Mouse (Mus musculus): ENCODE data around the gene Myt1l.

The Myt1l gene

GRCm38 (mm10) chr12:29570351-29570750 is 42.2 kb downstream of the Myt1l start:
- no peak for DNase-seq

- no peak for DNase-seq
These were observed 43.4 kb downstream of the Myt1l start for GRCm38 (mm10) chr12:29571613-29572012.

GRCm38 (mm10) chr12:29593787-29594186 is 65.6 kb downstream of the Myt1l start:
- DNase-seq = peak; percentile 57

- no peak for DNase-seq
These were observed 71.7 kb downstream of the Myt1l start for GRCm38 (mm10) chr12:29599916-29600315.

GRCm38 (mm10) chr12:29601223-29601622 is 73.0 kb downstream of the Myt1l start:
- no peak for DNase-seq

DNA sequence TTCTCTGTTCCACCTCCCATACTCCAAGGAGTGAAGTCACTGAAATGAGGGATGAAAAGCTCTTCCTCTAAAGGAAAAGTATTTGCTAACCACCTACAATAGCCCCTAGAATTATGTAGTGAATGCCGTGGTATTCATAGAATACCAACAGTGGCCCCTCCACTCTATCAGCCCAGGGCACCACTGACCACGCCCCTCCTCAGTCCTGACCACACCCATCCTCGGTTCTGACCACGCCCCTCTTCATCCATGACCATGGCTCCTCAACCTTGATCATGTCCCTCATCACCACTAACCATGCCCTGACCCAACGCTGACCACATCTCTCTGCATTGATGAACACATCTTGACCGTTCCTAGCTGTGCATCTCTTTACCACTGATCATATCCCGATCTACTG is 76.5 kb downstream of the Myt1l start:
- DNase-seq = no peak

GRCm38 (mm10) chr12:29605124-29605523 is 76.9 kb downstream of the Myt1l start:
- no peak for DNase-seq

GRCm38 (mm10) chr12:29606221-29606620 is 78.0 kb downstream of the Myt1l start:
- DNase-seq = no peak

- DNase-seq = no peak
These were observed 89.6 kb downstream of the Myt1l start for GRCm38 (mm10) chr12:29617746-29618145.

GRCm38 (mm10) chr12:29621530-29621929 is 93.3 kb downstream of the Myt1l start:
- DNase-seq = no peak

- peak; percentile 33 for DNase-seq
These were observed 100.0 kb downstream of the Myt1l start for GRCm38 (mm10) chr12:29627956-29628750.

- DNase-seq = no peak
These were observed 101.8 kb downstream of the Myt1l start for GRCm38 (mm10) chr12:29629875-29630538.

DNA sequence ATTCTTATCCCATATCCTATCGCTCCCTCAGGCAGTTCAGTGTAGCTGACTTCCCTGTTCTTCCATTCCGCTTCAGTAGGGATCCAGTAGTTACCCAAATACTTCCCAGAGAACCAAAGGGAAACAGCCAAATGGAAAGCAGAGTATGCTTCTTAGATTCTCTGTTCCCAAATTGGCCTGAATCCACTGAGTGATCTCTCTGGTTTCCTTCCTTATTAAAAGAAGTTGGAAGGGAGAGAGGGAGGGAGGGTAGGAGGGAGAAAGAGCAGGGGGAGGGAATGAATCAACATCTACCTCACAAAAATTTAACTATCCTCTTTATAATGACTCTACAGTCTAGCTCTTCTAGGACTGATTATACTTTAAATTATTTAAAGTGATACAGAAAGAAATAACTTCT is 106.3 kb downstream of the Myt1l start:
- DNase-seq = no peak

DNA sequence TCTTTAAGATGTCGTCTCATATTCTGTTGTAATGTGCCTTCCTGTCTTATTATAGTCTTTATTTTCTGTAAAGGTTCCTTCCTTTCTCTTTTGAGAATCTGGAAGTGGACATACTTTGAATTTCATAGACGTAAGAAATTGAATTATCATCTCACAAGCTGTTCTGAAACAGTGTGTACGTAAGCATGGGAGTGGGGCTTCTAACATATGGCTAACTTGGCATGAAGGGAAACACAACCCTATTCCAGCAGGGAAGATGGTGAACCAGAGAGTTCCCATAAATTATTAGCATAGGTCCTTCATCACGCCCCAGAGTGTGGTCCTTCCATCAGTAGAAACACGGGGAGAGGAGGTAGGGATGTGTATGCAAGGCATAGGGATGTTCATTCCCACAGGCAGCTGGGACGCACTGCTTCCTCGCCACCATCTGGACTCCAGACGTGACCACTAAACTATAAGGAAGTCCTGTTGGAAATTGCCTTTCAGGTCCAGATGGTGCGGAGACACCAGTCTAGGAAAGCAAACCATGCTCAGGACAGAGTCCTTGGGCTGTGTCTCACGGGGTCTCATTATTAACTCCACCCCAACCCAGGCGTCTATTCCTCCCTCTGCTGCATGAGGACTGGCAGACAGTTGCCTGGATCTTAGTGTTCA is 111.5 kb downstream of the Myt1l start:
- no peak for DNase-seq

DNA sequence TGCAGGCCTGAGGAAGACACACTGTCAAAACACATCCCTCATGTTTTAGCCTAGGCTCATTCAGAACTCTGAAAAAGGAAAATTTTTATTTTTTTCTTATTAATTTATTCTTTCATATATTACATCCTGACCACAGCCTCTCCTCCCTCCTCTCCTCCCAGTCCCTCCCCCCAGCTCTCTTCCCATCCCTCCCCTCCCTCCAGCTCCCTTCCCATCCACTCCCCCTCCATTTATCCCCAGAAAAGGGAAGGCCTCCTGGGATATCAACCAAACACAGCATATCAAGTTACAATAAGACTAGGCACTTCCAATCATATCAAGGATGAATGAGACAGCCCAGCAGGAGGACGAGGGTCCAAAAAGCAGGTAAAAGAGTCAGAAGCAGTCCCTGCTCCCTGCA is 112.0 kb downstream of the Myt1l start:
- DNase-seq = no peak

DNA sequence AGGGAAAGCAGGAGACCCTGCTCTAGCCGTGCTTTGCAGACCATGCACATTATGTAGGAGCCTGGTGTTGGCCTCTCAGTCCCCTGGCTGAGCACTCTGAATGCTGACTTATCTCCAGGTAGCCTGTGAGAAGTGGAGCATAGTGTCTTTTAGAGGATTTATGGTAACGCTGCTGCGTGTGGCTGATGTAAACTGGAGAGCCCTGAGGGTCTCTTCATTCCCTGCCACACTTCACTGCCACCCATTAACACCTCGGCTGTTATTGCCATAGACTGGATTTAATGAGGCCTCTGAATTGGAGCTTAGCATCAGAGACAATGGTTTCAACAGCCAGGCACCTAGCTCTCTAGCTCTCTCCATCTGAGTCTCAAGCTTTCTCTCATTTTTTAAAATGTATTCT is 114.7 kb downstream of the Myt1l start:
- no peak for DNase-seq

DNA sequence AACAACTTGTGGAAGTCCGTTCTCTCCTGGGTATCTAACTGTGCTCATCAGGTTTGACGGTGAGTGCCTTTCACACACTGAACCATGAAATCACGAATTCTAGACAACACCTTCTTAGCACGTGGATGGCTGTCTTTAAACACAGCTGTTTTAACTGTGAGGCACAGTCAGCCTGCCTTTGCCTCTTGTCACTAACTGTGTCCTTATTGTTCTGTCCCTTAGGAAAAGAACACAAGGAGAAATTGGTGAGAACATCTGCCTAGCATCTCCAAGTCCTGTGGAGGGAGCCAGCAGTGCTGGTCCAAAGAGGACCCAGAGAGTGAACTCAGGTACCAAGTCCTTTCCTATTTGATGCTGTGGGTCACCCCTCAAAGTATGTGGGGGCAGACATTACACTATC is 115.9 kb downstream of the Myt1l start:
- DNase-seq = no peak

DNA sequence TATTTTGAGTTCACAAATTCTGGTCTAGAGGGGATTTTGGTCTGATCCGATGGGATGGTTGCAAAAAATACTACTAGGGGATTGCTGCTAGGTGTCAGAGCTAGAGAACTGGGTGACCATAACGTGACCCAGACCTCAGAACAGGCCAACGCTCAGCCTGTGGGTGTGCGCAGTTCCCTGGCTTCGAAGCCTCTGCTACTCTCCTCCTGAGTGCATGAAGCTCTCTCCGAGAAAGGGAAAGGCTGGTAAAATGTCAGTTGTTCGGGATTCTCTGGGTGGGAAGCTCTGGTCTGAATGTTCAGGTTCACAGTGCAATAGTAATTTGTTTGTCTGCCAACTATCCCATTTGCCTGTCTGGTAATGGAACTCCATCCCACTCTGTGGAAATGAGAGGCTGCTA is 116.5 kb downstream of the Myt1l start:
- DNase-seq = no peak

- no peak for DNase-seq
These were observed 121.4 kb downstream of the Myt1l start for GRCm38 (mm10) chr12:29649510-29650152.

- DNase-seq = no peak
These were observed 124.3 kb downstream of the Myt1l start for GRCm38 (mm10) chr12:29652516-29652915.

GRCm38 (mm10) chr12:29655197-29655632 is 127.0 kb downstream of the Myt1l start:
- no peak for DNase-seq

- no peak for DNase-seq
These were observed 127.5 kb downstream of the Myt1l start for GRCm38 (mm10) chr12:29655673-29656072.

DNA sequence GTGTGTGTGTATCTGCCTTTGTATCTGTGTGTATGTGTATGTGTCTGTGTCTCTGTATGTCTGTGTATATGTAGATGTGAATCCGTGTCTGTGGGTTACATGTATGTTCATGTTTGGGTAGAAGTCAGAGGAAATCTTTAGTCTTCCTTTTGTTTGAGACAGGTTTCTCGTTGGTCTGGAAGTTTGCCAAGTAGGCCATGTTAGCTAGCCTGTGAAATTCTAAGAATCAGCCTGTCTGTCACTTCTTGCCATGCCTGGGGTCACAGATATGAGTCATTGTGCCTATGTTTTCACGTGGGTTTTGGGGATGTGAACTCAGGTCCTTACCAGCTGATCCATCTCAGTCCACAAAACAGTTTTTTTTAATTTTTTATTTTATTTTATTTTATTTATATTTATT is 128.9 kb downstream of the Myt1l start:
- no peak for DNase-seq
